Mouse (Mus musculus): ENCODE results near the gene Rgs6.

GRCm38 (mm10) chr12:83052391-83052790 lies 464.3 kb downstream of the Rgs6 start:
- no peak for TF ChIP-seq CTCF (IDR thresholded peaks at IDR 0.05; ENCODE audit: low read depth, low read length)
- TF ChIP-seq POLR2A (IDR thresholded peaks at IDR 0.05; ENCODE audit: insufficient read depth, low read length), result no peak
- no peak for TF ChIP-seq EP300 (IDR thresholded peaks at IDR 0.05; ENCODE audit: insufficient read depth, low read depth, low read length)

Measured in ES-Bruce4 (cell line).